Mouse (Mus musculus): ENCODE measurements around the gene Gm47283. TPM values are rescaled to one million over a fixed set of nuclear protein-coding genes. Genes with fewer than 3 reads are reported as not detected.
"Not testable (repeated sequence)": the region's sequence is repeated elsewhere in the genome, so short reads cannot be mapped to it uniquely, and the experiment has no call there.

Gm47283 gene
- polyA plus RNA-seq (2017; shearing (Covaris generic)) = not detected

- ATAC-seq = not testable (repeated sequence)
These were observed at the start of gene Gm47283 for GRCm38 (mm10) chrY:90784438-90784837. Gene Gm47283, plus strand, starts transcription at chrY:90784738.

- ATAC-seq = not testable (repeated sequence)
These were observed 49.2 kb upstream of the Gm47283 start for GRCm38 (mm10) chrY:90735181-90735895.

- ATAC-seq = not testable (repeated sequence)
These were observed 48.1 kb upstream of the Gm47283 start for GRCm38 (mm10) chrY:90736217-90737000.

GRCm38 (mm10) chrY:90737606-90738430 is 46.7 kb upstream of the Gm47283 start:
- ATAC-seq = no peak

GRCm38 (mm10) chrY:90738431-90738680 is 46.2 kb upstream of the Gm47283 start:
- ATAC-seq = no peak

- peak; percentile 18 for ATAC-seq
These were observed 45.6 kb upstream of the Gm47283 start for GRCm38 (mm10) chrY:90738841-90739530.

- peak; percentile 24 for ATAC-seq
These were observed 45.0 kb upstream of the Gm47283 start for GRCm38 (mm10) chrY:90739531-90740012.

- ATAC-seq = peak; percentile 58
These were observed 44.5 kb upstream of the Gm47283 start for GRCm38 (mm10) chrY:90740013-90740561.

GRCm38 (mm10) chrY:90741006-90741405 is 43.5 kb upstream of the Gm47283 start:
- ATAC-seq = peak; percentile 18

- ATAC-seq = not testable (repeated sequence)
These were observed 42.9 kb upstream of the Gm47283 start for GRCm38 (mm10) chrY:90741452-90742260.

- not testable (repeated sequence) for ATAC-seq
These were observed 42.1 kb upstream of the Gm47283 start for GRCm38 (mm10) chrY:90742261-90743052.

GRCm38 (mm10) chrY:90743053-90743810 is 41.3 kb upstream of the Gm47283 start:
- ATAC-seq = not testable (repeated sequence)

GRCm38 (mm10) chrY:90743811-90744220 is 40.7 kb upstream of the Gm47283 start:
- no peak for ATAC-seq

- peak; percentile 72 for ATAC-seq
These were observed 40.1 kb upstream of the Gm47283 start for GRCm38 (mm10) chrY:90744381-90744981.

GRCm38 (mm10) chrY:90745256-90745655 is 39.3 kb upstream of the Gm47283 start:
- not testable (repeated sequence) for ATAC-seq

GRCm38 (mm10) chrY:90754721-90755120 is 29.8 kb upstream of the Gm47283 start, which contains the start of gene Gm21860:
Gene Gm21860, minus strand, starts transcription at chrY:90754821.
- not testable (repeated sequence) for ATAC-seq

GRCm38 (mm10) chrY:90839077-90839476 is 54.5 kb downstream of the Gm47283 start, which contains the start of gene Gm21748:
Gene Gm21748, minus strand, starts transcription at chrY:90839177.
- ATAC-seq = not testable (repeated sequence)

Measured in CD4-positive, CD25-positive, alpha-beta regulatory T cell, adult 4 months (primary cell).